Mouse (Mus musculus) urinary bladder, postnatal 25 days (tissue): ENCODE measurements at regions not wholly inside any gene's neighbourhood (a gene's known extent, or its start where the extent isn't known, plus 50 kb on each side); places are given as distances from the start of the nearest gene placed in this dataset.

ENCODE experiments used
- DNase-seq: peaks from one replicate; pipeline ENCODE4 v3.0.0; 2022; ENCODE audit warnings: low spot score

GRCm38 (mm10) chr15:71358189-71358790, 2476.1 kb upstream of the Gm6569 start:
- DNase-seq: no peak

GRCm38 (mm10) chr15:71375775-71376174, 2458.6 kb upstream of the Gm6569 start:
- DNase-seq: no peak
